Mouse (Mus musculus) embryo, embryonic 11.5 days (tissue): ENCODE measurements around the gene Tdrd3.
A peak's percentile ranks its signal among the peaks of the same experiment; 100 is the strongest.

Source experiments
- DNase-seq: peaks from one replicate; pipeline ENCODE4 v3.0.0-alpha.2; 2012; ENCODE audit warnings: low read depth, low spot score

Gene Tdrd3

GRCm38 (mm10) chr14:87451645-87452443, 35.4 kb downstream of the Tdrd3 start:
- DNase-seq = peak; percentile 64

- no peak for DNase-seq
Measured at GRCm38 (mm10) chr14:87455630-87456175, 39.3 kb downstream of the Tdrd3 start.

- DNase-seq = no peak
Measured at GRCm38 (mm10) chr14:87459777-87460176, 43.3 kb downstream of the Tdrd3 start.

- DNase-seq = no peak
Measured at GRCm38 (mm10) chr14:87461543-87461942, 45.1 kb downstream of the Tdrd3 start.

GRCm38 (mm10) chr14:87463963-87464654, 47.7 kb downstream of the Tdrd3 start:
- DNase-seq = peak; percentile 38

GRCm38 (mm10) chr14:87464655-87465054, 48.2 kb downstream of the Tdrd3 start:
- DNase-seq = no peak

GRCm38 (mm10) chr14:87467586-87467985, 51.1 kb downstream of the Tdrd3 start:
- DNase-seq = no peak

GRCm38 (mm10) chr14:87471521-87471920, 55.1 kb downstream of the Tdrd3 start:
- DNase-seq = no peak

- no peak for DNase-seq
Measured at GRCm38 (mm10) chr14:87472782-87473181, 56.3 kb downstream of the Tdrd3 start.

GRCm38 (mm10) chr14:87475721-87476359, 59.4 kb downstream of the Tdrd3 start:
- DNase-seq = no peak

- DNase-seq = no peak
Measured at GRCm38 (mm10) chr14:87478339-87478951, 62.0 kb downstream of the Tdrd3 start.

- DNase-seq = no peak
Measured at GRCm38 (mm10) chr14:87485888-87486287, 69.4 kb downstream of the Tdrd3 start.

GRCm38 (mm10) chr14:87497955-87498594, 81.6 kb downstream of the Tdrd3 start:
- no peak for DNase-seq

- DNase-seq = no peak
Measured at GRCm38 (mm10) chr14:87505924-87506323, 89.5 kb downstream of the Tdrd3 start.

GRCm38 (mm10) chr14:87515281-87515680, 98.8 kb downstream of the Tdrd3 start:
- DNase-seq = no peak

- no peak for DNase-seq
Measured at GRCm38 (mm10) chr14:87517381-87517780, 100.9 kb downstream of the Tdrd3 start.

GRCm38 (mm10) chr14:87531847-87532246, 115.4 kb downstream of the Tdrd3 start:
- no peak for DNase-seq

GRCm38 (mm10) chr14:87537127-87537819, 120.8 kb downstream of the Tdrd3 start:
- DNase-seq = no peak

- no peak for DNase-seq
Measured at GRCm38 (mm10) chr14:87549986-87550385, 133.5 kb downstream of the Tdrd3 start.

- DNase-seq = no peak
Measured at GRCm38 (mm10) chr14:87552211-87552610, 135.8 kb downstream of the Tdrd3 start.

- no peak for DNase-seq
Measured at GRCm38 (mm10) chr14:87563841-87564240, 147.4 kb downstream of the Tdrd3 start.
